7 mouse cellular contexts compared by ENCODE assay signal in genomic region chrX:38180656-38181607, GRCm38 (mm10). TPM values are rescaled to one million over a fixed set of nuclear protein-coding genes. Genes with fewer than 3 reads are reported as not detected.
DNase-seq lines count a peak whose midpoint lies in the region; ATAC-seq and TF ChIP-seq lines count a peak whose summit lies in the region.

No protein-coding gene starts in this region.

- peak overlapping the region; percentile 16; the same call in 1 of the 2 replicates for H3K4me2 ChIP-seq in CH12.LX (ENCODE audit: insufficient read depth, low read depth, poor library complexity, severe bottlenecking)
- peak overlapping the region; percentile 72 for H3K4me2 ChIP-seq in embryonic facial prominence, embryonic 13.5 days
- peak overlapping the region; percentile 56 for H3K4me2 ChIP-seq in hindbrain, embryonic 11.5 days (replicated peaks; ENCODE audit: low read depth, low read length)
- peak overlapping the region; percentile 71 for H3K4me2 ChIP-seq in liver, postnatal 0 days (ENCODE audit: low read depth, low read length)
- H3K4me2 ChIP-seq in neural tube, embryonic 15.5 days = peak overlapping the region; percentile 75

- peak overlapping the region; percentile 46 to 77 (median 51) for H3K4me3 ChIP-seq in CH12.LX (replicated peaks in 1 of 3; ENCODE audit: low read depth in 2 of 3, low read length in 2 of 3, poor library complexity in 1 of 3)
- H3K4me3 ChIP-seq in embryonic facial prominence, embryonic 13.5 days = peak overlapping the region; percentile 45
- peak overlapping the region; percentile 30 for H3K4me3 ChIP-seq in hindbrain, embryonic 11.5 days (ENCODE audit: low read depth, low read length)
- H3K4me3 ChIP-seq in liver, postnatal 0 days (ENCODE audit: low read depth, low read length) = peak overlapping the region; percentile 44
- H3K4me3 ChIP-seq in neural tube, embryonic 15.5 days (replicated peaks) = peak overlapping the region; percentile 44

- 32% methylated on average over 38 of the region's 38 CpGs for WGBS in embryonic facial prominence, embryonic 13.5 days
- 16% methylated on average over 37 of the region's 38 CpGs for WGBS in hindbrain, embryonic 11.5 days
- WGBS in liver, postnatal 0 days (ENCODE audit: insufficient replicate concordance) = 16% methylated on average over 30 of the region's 38 CpGs
- WGBS in neural tube, embryonic 15.5 days = 18% methylated on average over 37 of the region's 38 CpGs

- no peaks in the 10 kb centered on the region for H3K79me2 ChIP-seq in CH12.LX (replicated peaks; ENCODE audit: control insufficient read depth, extremely low read depth, insufficient read depth, poor library complexity, severe bottlenecking)

- peaks cover 0 to 20% of the 10 kb centered on the region in 2 experiments; a peak in 2 of 4 replicates for H3K4me1 ChIP-seq in CH12.LX (ENCODE audit: control insufficient read depth in 1 of 2, insufficient read depth in 2 of 2)
- no peaks in the 10 kb centered on the region for H3K4me1 ChIP-seq in embryonic facial prominence, embryonic 13.5 days
- H3K4me1 ChIP-seq in hindbrain, embryonic 11.5 days (replicated peaks; ENCODE audit: control insufficient read depth, insufficient read depth, low read length) = no peaks in the 10 kb centered on the region
- H3K4me1 ChIP-seq in liver, postnatal 0 days (ENCODE audit: insufficient read depth) = no peaks in the 10 kb centered on the region
- no peaks in the 10 kb centered on the region for H3K4me1 ChIP-seq in neural tube, embryonic 15.5 days

- TF ChIP-seq CTCF in CH12.LX (conservative IDR thresholded peaks at IDR 0.05 in 1 of 2, IDR thresholded peaks at IDR 0.05 in 1 of 2; ENCODE audit: low read depth in 2 of 2, low read length in 2 of 2) = no peak
- TF ChIP-seq CTCF in liver, postnatal 0 days (IDR thresholded peaks at IDR 0.05; ENCODE audit: low read depth) = no peak

- dilution Hi-C loops in CH12.LX (cut with MboI; ENCODE audit: extremely low pct_ligation_motif_present, extremely low pct_unique_long_range_greater_than_20kb, low sequenced_read_pairs) = no loop called here

- in situ Hi-C loops in CH12.LX (cut with MboI; ENCODE audit: low pct_ligation_motif_present, low pct_unique_long_range_greater_than_20kb, low sequenced_read_pairs) = loop anchor here (10.0 kb wide), 1 partner anchor 54 kb away; no protein-coding TSS in a partner anchor

- H3K9ac ChIP-seq in CH12.LX (ENCODE audit: insufficient read depth, low read depth) = peak overlapping the region; percentile 36
- H3K9ac ChIP-seq in embryonic facial prominence, embryonic 13.5 days = peak overlapping the region; percentile 51; the same call in 1 of the 2 replicates
- H3K9ac ChIP-seq in hindbrain, embryonic 11.5 days (ENCODE audit: low read depth, low read length) = no peak overlapping the region
- H3K9ac ChIP-seq in liver, postnatal 0 days (replicated peaks) = no peak overlapping the region; the same call in 1 of the 2 replicates
- peak overlapping the region; percentile 28; the same call in 1 of the 2 replicates for H3K9ac ChIP-seq in neural tube, embryonic 15.5 days (replicated peaks)

- no peaks in the 10 kb centered on the region for H3K36me3 ChIP-seq in CH12.LX (replicated peaks in 1 of 2; ENCODE audit: control insufficient read depth in 1 of 2, insufficient read depth in 1 of 2, low read length in 1 of 2)
- H3K36me3 ChIP-seq in embryonic facial prominence, embryonic 13.5 days = no peaks in the 10 kb centered on the region
- H3K36me3 ChIP-seq in hindbrain, embryonic 11.5 days (ENCODE audit: control insufficient read depth, insufficient read depth, low read length) = no peaks in the 10 kb centered on the region
- no peaks in the 10 kb centered on the region for H3K36me3 ChIP-seq in liver, postnatal 0 days (replicated peaks; ENCODE audit: insufficient read depth, low read length)
- H3K36me3 ChIP-seq in neural tube, embryonic 15.5 days = no peaks in the 10 kb centered on the region

- TF ChIP-seq POLR2A in CH12.LX (IDR thresholded peaks at IDR 0.05; ENCODE audit: low read depth, low read length) = peak; percentile 16; the same call in 1 of the 2 replicates

- no peak for TF ChIP-seq EP300 in CH12.LX (IDR thresholded peaks at IDR 0.05; ENCODE audit: low read length)
- TF ChIP-seq EP300 in liver, postnatal 0 days (IDR thresholded peaks at IDR 0.05; ENCODE audit: low read depth) = no peak

- no peaks in the 10 kb centered on the region for H3K9me3 ChIP-seq in CH12.LX (replicated peaks; ENCODE audit: low read length)
- H3K9me3 ChIP-seq in embryonic facial prominence, embryonic 13.5 days = peaks cover 3% of the 10 kb centered on the region
- peaks cover 3% of the 10 kb centered on the region for H3K9me3 ChIP-seq in hindbrain, embryonic 11.5 days (ENCODE audit: control insufficient read depth, low read length)
- H3K9me3 ChIP-seq in liver, postnatal 0 days (ENCODE audit: low read length) = no peaks in the 10 kb centered on the region
- H3K9me3 ChIP-seq in neural tube, embryonic 15.5 days (replicated peaks) = no peaks in the 10 kb centered on the region

- peak; percentile 32; the same call in 1 of the 2 replicates for ATAC-seq in embryonic facial prominence, embryonic 13.5 days (ENCODE audit: insufficient number of reproducible peaks, insufficient read depth, low FRiP score, low TSS enrichment, low read depth)
- peak; percentile 80 for ATAC-seq in hindbrain, embryonic 11.5 days (ENCODE audit: low FRiP score)
- no peak; the same call in 1 of the 2 replicates for ATAC-seq in liver, postnatal 0 days
- peak; percentile 80 for ATAC-seq in neural tube, embryonic 15.5 days (ENCODE audit: low FRiP score)

- H3K27me3 ChIP-seq in CH12.LX (replicated peaks) = no peaks in the 10 kb centered on the region
- no peaks in the 10 kb centered on the region for H3K27me3 ChIP-seq in embryonic facial prominence, embryonic 13.5 days
- no peaks in the 10 kb centered on the region for H3K27me3 ChIP-seq in hindbrain, embryonic 11.5 days (ENCODE audit: control insufficient read depth, insufficient read depth, low read length)
- 0 out of 2 replicates have a peak, but pooled peaks cover 3% of the 10 kb centered on the region for H3K27me3 ChIP-seq in liver, postnatal 0 days (ENCODE audit: insufficient read depth, low read length)
- no peaks in the 10 kb centered on the region for H3K27me3 ChIP-seq in neural tube, embryonic 15.5 days (replicated peaks)

- H3K27ac ChIP-seq in CH12.LX (ENCODE audit: insufficient read depth, low read depth) = peak overlapping the region; percentile 65
- H3K27ac ChIP-seq in embryonic facial prominence, embryonic 13.5 days = no peak overlapping the region
- H3K27ac ChIP-seq in hindbrain, embryonic 11.5 days (ENCODE audit: low read depth, low read length) = no peak overlapping the region
- H3K27ac ChIP-seq in liver, postnatal 0 days (ENCODE audit: low read depth) = no peak overlapping the region
- H3K27ac ChIP-seq in neural tube, embryonic 15.5 days (replicated peaks) = no peak overlapping the region

- no peak for DNase-seq in CH12.LX (ENCODE audit: extremely low read depth)
- DNase-seq in adrenal gland, adult 8-10 months = peak; percentile 25
- DNase-seq in hindbrain, embryonic 11.5 days (ENCODE audit: low spot score) = peak; percentile 39
- peak; percentile 14 for DNase-seq in liver, postnatal 0 days
- no peak for DNase-seq in urinary bladder, postnatal 14 days (ENCODE audit: low spot score)

- TF ChIP-seq RAD21 in CH12.LX (IDR thresholded peaks at IDR 0.05; ENCODE audit: low read depth, low read length) = no peak

TF ChIP-seq in CH12.LX, 34 proteins besides CTCF, POLR2A, EP300 and RAD21:
- no peak for TF ChIP-seq SIN3A (IDR thresholded peaks at IDR 0.05; ENCODE audit: low read length)
- TF ChIP-seq ZKSCAN1 (IDR thresholded peaks at IDR 0.05; ENCODE audit: borderline replicate concordance, low read depth, low read length) = no peak
- TF ChIP-seq KAT2A (IDR thresholded peaks at IDR 0.05; ENCODE audit: insufficient replicate concordance, low read length) = no peak
- TF ChIP-seq IRF4 (IDR thresholded peaks at IDR 0.05; ENCODE audit: low read depth, low read length) = no peak
- peak; percentile 41 for TF ChIP-seq USF1 (IDR thresholded peaks at IDR 0.05; ENCODE audit: low read depth, low read length)
- TF ChIP-seq NELFE (IDR thresholded peaks at IDR 0.05; ENCODE audit: low read depth, low read length) = no peak
- 0 out of 2 replicates have a peak, but pooled peaks have one; percentile 40 for TF ChIP-seq MAX (IDR thresholded peaks at IDR 0.05; ENCODE audit: low read length)
- TF ChIP-seq TCF12 (IDR thresholded peaks at IDR 0.05; ENCODE audit: low read depth, low read length) = no peak
- peak; percentile 81 for TF ChIP-seq BHLHE40 (IDR thresholded peaks at IDR 0.05; ENCODE audit: low read depth, low read length)
- no peak for TF ChIP-seq UBTF (IDR thresholded peaks at IDR 0.05; ENCODE audit: low read depth, low read length)
- TF ChIP-seq PAX5 (IDR thresholded peaks at IDR 0.05; ENCODE audit: low read length) = no peak
- no peak for TF ChIP-seq CHD1 (IDR thresholded peaks at IDR 0.05; ENCODE audit: low read depth, low read length)
- TF ChIP-seq NRF1 (IDR thresholded peaks at IDR 0.05; ENCODE audit: low read depth, low read length) = peak; percentile 35; the same call in 1 of the 2 replicates
- no peak for TF ChIP-seq GABPA (IDR thresholded peaks at IDR 0.05; ENCODE audit: insufficient replicate concordance, low read depth, low read length)
- TF ChIP-seq ZNF384 (IDR thresholded peaks at IDR 0.05; ENCODE audit: low read depth, low read length) = no peak

RNA-seq across cellular contexts. Expression of gene Zbtb33, which starts 8.7 kb away (rescaled TPM):
- total RNA-seq in CH12.LX (2012; rRNA removed) = 14.0 and 15.4 TPM in 2 replicates
- 25.0 and 26.4 TPM in 2 replicates for total RNA-seq in CH12.LX (2014; rRNA removed)
- polyA plus RNA-seq in CH12.LX (2012; ENCODE audit: insufficient read length, low read depth) = 10.0 and 10.7 TPM in 2 replicates
- total RNA-seq in adrenal gland, adult 8-10 months (2022) = 10 to 100 TPM; 28.2 to 42.7 (median 34.2) TPM
- polyA plus RNA-seq in embryonic facial prominence, embryonic 13.5 days (2015; fragmentation: Nextera tagmentation; extraction: Ambion mirVana) = 4.5 and 4.7 TPM in 2 replicates
- 9.9 and 15.8 TPM in 2 replicates for polyA plus RNA-seq in hindbrain, embryonic 11.5 days (2014; fragmentation: Nextera tagmentation; extraction: Ambion mirVana)
- 1.3 TPM in 2 replicates for polyA plus RNA-seq in liver, postnatal 0 days (2015; fragmentation: Nextera tagmentation; extraction: Ambion mirVana)
- 4.3 and 4.5 TPM in 2 replicates for polyA plus RNA-seq in neural tube, embryonic 15.5 days (2015; fragmentation: Nextera tagmentation; extraction: Ambion mirVana)

RNA-seq across cellular contexts. Expression of gene Rhox13, which starts 59.9 kb away (rescaled TPM):
- total RNA-seq in CH12.LX (2012; rRNA removed) (223 and 280 TPM in 2 replicates), CH12.LX (2014; rRNA removed) (2.1 and 2.6 TPM in 2 replicates)
- 12.9 and 14.2 TPM in 2 replicates for polyA plus RNA-seq in CH12.LX (2012; ENCODE audit: insufficient read length, low read depth)
- total RNA-seq in adrenal gland, adult 8-10 months (2022) = not detected
- not detected in 2 replicates for polyA plus RNA-seq in embryonic facial prominence, embryonic 13.5 days (2015; fragmentation: Nextera tagmentation; extraction: Ambion mirVana)
- not detected in 2 replicates for polyA plus RNA-seq in hindbrain, embryonic 11.5 days (2014; fragmentation: Nextera tagmentation; extraction: Ambion mirVana)
- polyA plus RNA-seq in liver, postnatal 0 days (2015; fragmentation: Nextera tagmentation; extraction: Ambion mirVana) = not detected in 2 replicates
- polyA plus RNA-seq in neural tube, embryonic 15.5 days (2015; fragmentation: Nextera tagmentation; extraction: Ambion mirVana) = not detected in 2 replicates

Comparison
In these comparisons a context has a peak if more than half of its experiments do, and no peak if none do; other contexts are left out.
1. DNase-seq: peak in adrenal gland, adult 8-10 months (single experiment), hindbrain, embryonic 11.5 days (single experiment) and liver, postnatal 0 days (single experiment); none in CH12.LX (single experiment) and urinary bladder, postnatal 14 days (single experiment).
2. H3K4me2 ChIP-seq: peak in every context shown above with its lines; median percentile 75 in neural tube, embryonic 15.5 days; 72 in embryonic facial prominence, embryonic 13.5 days; 71 in liver, postnatal 0 days; 56 in hindbrain, embryonic 11.5 days; 16 in CH12.LX.
3. H3K9ac ChIP-seq: peak in CH12.LX (single experiment), embryonic facial prominence, embryonic 13.5 days (single experiment) and neural tube, embryonic 15.5 days (single experiment); none in hindbrain, embryonic 11.5 days (single experiment) and liver, postnatal 0 days (single experiment).
4. RNA of gene Rhox13, which starts 59.9 kb away (polyA plus RNA-seq): 12.9 to 14.2 TPM in CH12.LX; not detected in hindbrain, embryonic 11.5 days, not detected in embryonic facial prominence, embryonic 13.5 days, not detected in liver, postnatal 0 days and not detected in neural tube, embryonic 15.5 days; every median in the first group is over 10 times any median in the second.
5. Peak in every context shown above with its lines, with median percentiles within 50 percentile points of each other: H3K4me3 ChIP-seq.